25 mouse cellular contexts compared by ENCODE assay signal in the genomic region with DNA sequence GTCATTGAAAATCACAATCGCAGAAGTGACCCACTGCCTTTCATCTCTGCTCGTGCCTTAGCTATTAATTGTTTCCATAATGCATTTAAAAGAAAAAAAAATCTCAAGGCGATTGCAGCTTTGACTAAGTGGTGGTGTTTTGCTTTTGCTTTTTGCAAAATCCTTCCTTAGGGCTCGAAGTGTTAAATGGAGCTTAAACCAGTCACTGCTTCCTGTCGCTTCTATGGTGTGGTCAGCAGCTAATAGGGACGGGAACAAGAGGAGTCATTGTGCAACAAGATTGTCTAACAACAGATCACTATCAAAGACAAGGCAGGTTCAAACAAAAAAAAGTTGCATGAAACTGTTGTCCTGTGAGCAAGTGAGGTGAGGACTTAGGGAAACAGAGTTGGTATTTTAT. TPM values are rescaled to one million over a fixed set of nuclear protein-coding genes. Genes with fewer than 3 reads are reported as not detected.
DNase-seq lines count a peak whose midpoint lies in the region; ATAC-seq and TF ChIP-seq lines count a peak whose summit lies in the region.
"Had no signal": no experiment of that assay in that cellular context is flagged by ENCODE, and none has a peak within 500 bp of the region (broad histone marks: within the 10 kb centered on the region; RNA-seq: fewer than 3 reads in every experiment).

No protein-coding gene starts in this region.

- TF ChIP-seq POLR2A in CH12.LX (IDR thresholded peaks at IDR 0.05; ENCODE audit: low read depth, low read length) = no peak

- no peaks in the 10 kb centered on the region for H3K9me3 ChIP-seq in CH12.LX (replicated peaks; ENCODE audit: low read length)
- H3K9me3 ChIP-seq: embryonic facial prominence, embryonic 10.5 days; forebrain, embryonic 10.5 days; heart, embryonic 15.5 days; hindbrain, embryonic 13.5 days had no signal

- no peaks in the 10 kb centered on the region for H3K27me3 ChIP-seq in CH12.LX (replicated peaks)
- H3K27me3 ChIP-seq: heart, embryonic 15.5 days; hindbrain, embryonic 13.5 days had no signal

- in situ Hi-C loops in CH12.LX (cut with MboI; ENCODE audit: low pct_ligation_motif_present, low pct_unique_long_range_greater_than_20kb, low sequenced_read_pairs) = no loop called here

- DNase-seq in 416B (ENCODE audit: low read depth) (peak; percentile 90), CH12.LX (ENCODE audit: extremely low read depth) (no peak)
- DNase-seq in kidney, postnatal 25 days = no peak
- no peak for DNase-seq in adrenal gland, adult 18-20 months (ENCODE audit: low spot score in 2 of 2)
- no peak for DNase-seq in cerebellum, adult 9-11 months
- DNase-seq: adrenal gland, postnatal 14 days; cerebellum, adult 11-12 months; cerebellum, adult 9-10 months; cerebellum, postnatal 36 days; gastrocnemius, postnatal 36 days; heart, adult 2 months; heart, postnatal 14 days had no signal

- dilution Hi-C loops in CH12.LX (cut with MboI; ENCODE audit: extremely low pct_ligation_motif_present, extremely low pct_unique_long_range_greater_than_20kb, low sequenced_read_pairs) = no loop called here

- no peak for TF ChIP-seq CTCF in CH12.LX (conservative IDR thresholded peaks at IDR 0.05 in 1 of 2, IDR thresholded peaks at IDR 0.05 in 1 of 2; ENCODE audit: low read depth in 2 of 2, low read length in 2 of 2)

- ATAC-seq in granulocyte monocyte progenitor cell, adult 5-6 weeks (replicated peaks; ENCODE audit: poor library complexity, severe bottlenecking) = peak; percentile 86
- peak; percentile 60 for ATAC-seq in megakaryocyte progenitor cell, adult 5-6 weeks (replicated peaks; ENCODE audit: poor library complexity)
- ATAC-seq: forebrain, embryonic 14.5 days; hindbrain, postnatal 0 days; intestine, embryonic 16.5 days had no signal

- no peak overlapping the region for H3K4me3 ChIP-seq in CH12.LX (replicated peaks in 1 of 3; ENCODE audit: low read depth in 2 of 3, low read length in 2 of 3, poor library complexity in 1 of 3)
- H3K4me3 ChIP-seq: embryonic facial prominence, embryonic 10.5 days; forebrain, embryonic 10.5 days; heart, adult 2 months; heart, embryonic 15.5 days; hindbrain, embryonic 13.5 days had no signal

- peaks cover 26 to 79% of the 10 kb centered on the region in 2 experiments for H3K4me1 ChIP-seq in CH12.LX (ENCODE audit: control insufficient read depth in 1 of 2, insufficient read depth in 2 of 2)
- H3K4me1 ChIP-seq: forebrain, embryonic 10.5 days; hindbrain, embryonic 13.5 days had no signal

- TF ChIP-seq RAD21 in CH12.LX (IDR thresholded peaks at IDR 0.05; ENCODE audit: low read depth, low read length) = no peak

- H3K9ac ChIP-seq in CH12.LX (ENCODE audit: insufficient read depth, low read depth) = no peak overlapping the region
- H3K9ac ChIP-seq: heart, embryonic 15.5 days; hindbrain, embryonic 13.5 days had no signal

- no peak for TF ChIP-seq EP300 in CH12.LX (IDR thresholded peaks at IDR 0.05; ENCODE audit: low read length)

- no peak overlapping the region for H3K27ac ChIP-seq in CH12.LX (ENCODE audit: insufficient read depth, low read depth)
- H3K27ac ChIP-seq: embryonic facial prominence, embryonic 10.5 days; forebrain, embryonic 10.5 days; heart, adult 2 months; heart, embryonic 15.5 days; hindbrain, embryonic 13.5 days; hindbrain, postnatal 0 days had no signal

- 0 out of 2 replicates have a peak overlapping the region, but pooled peaks have one; percentile 12 for H3K4me2 ChIP-seq in CH12.LX (ENCODE audit: insufficient read depth, low read depth, poor library complexity, severe bottlenecking)
- H3K4me2 ChIP-seq: heart, embryonic 11.5 days; heart, embryonic 15.5 days; hindbrain, embryonic 13.5 days had no signal

- peaks cover 32 to 50% of the 10 kb centered on the region in 2 experiments for H3K36me3 ChIP-seq in CH12.LX (replicated peaks in 1 of 2; ENCODE audit: control insufficient read depth in 1 of 2, insufficient read depth in 1 of 2, low read length in 1 of 2)
- H3K36me3 ChIP-seq: embryonic facial prominence, embryonic 10.5 days; forebrain, embryonic 10.5 days; heart, embryonic 15.5 days; hindbrain, embryonic 13.5 days had no signal

- peaks cover 3% of the 10 kb centered on the region; the same call in 1 of the 2 replicates for H3K79me2 ChIP-seq in CH12.LX (replicated peaks; ENCODE audit: control insufficient read depth, extremely low read depth, insufficient read depth, poor library complexity, severe bottlenecking)

TF ChIP-seq in CH12.LX, 34 proteins besides CTCF, POLR2A, EP300 and RAD21:
- TF ChIP-seq POLR2AphosphoS2 (IDR thresholded peaks at IDR 0.05; ENCODE audit: low read depth, low read length) = no peak
- TF ChIP-seq KAT2A (IDR thresholded peaks at IDR 0.05; ENCODE audit: insufficient replicate concordance, low read length) = no peak
- no peak for TF ChIP-seq ETS1 (conservative IDR thresholded peaks at IDR 0.05; ENCODE audit: low read depth, low read length)
- no peak for TF ChIP-seq CHD1 (IDR thresholded peaks at IDR 0.05; ENCODE audit: low read depth, low read length)
- TF ChIP-seq CHD2 (IDR thresholded peaks at IDR 0.05; ENCODE audit: low read length) = no peak
- TF ChIP-seq TCF12 (IDR thresholded peaks at IDR 0.05; ENCODE audit: low read depth, low read length) = no peak
- no peak for TF ChIP-seq SIN3A (IDR thresholded peaks at IDR 0.05; ENCODE audit: low read length)

RNA-seq across cellular contexts. Expression of a gene that starts 35.0 kb away (rescaled TPM):
- total RNA-seq in CH12.LX (2012; rRNA removed) (8.0 and 13.3 TPM in 2 replicates), CH12.LX (2014; rRNA removed) (3.0 and 4.5 TPM in 2 replicates)
- polyA plus RNA-seq in CH12.LX (2012; ENCODE audit: insufficient read length, low read depth) = 9.9 and 11.5 TPM in 2 replicates
- not detected in 2 replicates for total RNA-seq in granulocyte monocyte progenitor cell, adult 5-6 weeks (2014; fragmentation: Nextera tagmentation)
- not detected in 2 replicates for total RNA-seq in granulocyte monocyte progenitor cell, adult 5-6 weeks (2017)
- total RNA-seq in megakaryocyte progenitor cell, adult 5-6 weeks (2015) = not detected in 2 replicates
- total RNA-seq in megakaryocyte progenitor cell, adult 5-6 weeks (2017) = not detected in 2 replicates
- under 1 TPM; 0.30 to 0.61 TPM for total RNA-seq in adrenal gland, adult 18-20 months (2021)
- total RNA-seq: gastrocnemius, postnatal 36 days; hematopoietic stem cell, adult 5-6 weeks; MEL had no signal
- polyA plus RNA-seq: C2C12 had no signal

RNA-seq across cellular contexts. Expression of a gene that starts 42.4 kb away (rescaled TPM):
- 129 and 136 TPM in 2 replicates for total RNA-seq in CH12.LX (2012; rRNA removed)
- 80.3 and 84.7 TPM in 2 replicates for total RNA-seq in CH12.LX (2014; rRNA removed)
- 94.6 and 109 TPM in 2 replicates for polyA plus RNA-seq in CH12.LX (2012; ENCODE audit: insufficient read length, low read depth)
- total RNA-seq in granulocyte monocyte progenitor cell, adult 5-6 weeks (2014; fragmentation: Nextera tagmentation) = 66.2 and 84.5 TPM in 2 replicates
- total RNA-seq in granulocyte monocyte progenitor cell, adult 5-6 weeks (2017) = 23.7 and 24.9 TPM in 2 replicates
- 42.0 and 43.2 TPM in 2 replicates for total RNA-seq in megakaryocyte progenitor cell, adult 5-6 weeks (2015)
- 24.8 and 31.5 TPM in 2 replicates for total RNA-seq in megakaryocyte progenitor cell, adult 5-6 weeks (2017)
- 10 to 100 TPM; 89.5 to 94.5 TPM for total RNA-seq in adrenal gland, adult 18-20 months (2021)
